Mouse (Mus musculus) myocyte (in vitro differentiated cells): ENCODE data around the gene Bcar3. TPM values are rescaled to one million over a fixed set of nuclear protein-coding genes. Genes with fewer than 3 reads are reported as not detected.

Experiments
- H3K27me3 ChIP-seq: one replicate; pipeline ENCODE4 v1.6.1; 2011; ENCODE audit not compliant: control insufficient read depth, insufficient read depth, insufficient read length
- H3K36me3 ChIP-seq: one replicate; pipeline ENCODE4 v1.6.1; 2011; ENCODE audit not compliant: control insufficient read depth, insufficient read depth
- H3K4me2 ChIP-seq: one replicate; pipeline ENCODE4 v1.6.1; 2011; ENCODE audit warnings: low read depth, control low read depth
- H3K4me3 ChIP-seq: one replicate; pipeline ENCODE4 v1.5.1; 2011; ENCODE audit warnings: mild to moderate bottlenecking, control low read depth, moderate library complexity
- H3K79me2 ChIP-seq: one replicate; pipeline ENCODE4 v1.6.1; 2011; ENCODE audit not compliant: control insufficient read depth, insufficient read depth
- H3ac ChIP-seq: one replicate; pipeline ENCODE4 v1.6.1; 2011; ENCODE audit not compliant: control insufficient read depth, insufficient read length
- CEBPB ChIP-seq: IDR thresholded peaks from 2 replicates; pipeline ENCODE4 v1.6.1; 2011; ENCODE audit warnings: mild to moderate bottlenecking, moderate library complexity; ENCODE audit not compliant: poor library complexity, insufficient read depth, severe bottlenecking
- E2F4 ChIP-seq: IDR thresholded peaks from one replicate; pipeline ENCODE4 v1.6.1; 2011; ENCODE audit warnings: mild to moderate bottlenecking, control low read depth, moderate library complexity; ENCODE audit not compliant: insufficient read depth
- MAX ChIP-seq: IDR thresholded peaks from one replicate; pipeline ENCODE4 v1.6.1; 2011; ENCODE audit warnings: low read depth, mild to moderate bottlenecking, control low read depth
- MYOD1 ChIP-seq, 3 experiments: IDR thresholded peaks; one replicate each; pipeline ENCODE4 v1.6.1; 2011; ENCODE audit warnings: control low read depth in 2 of 3, low read depth in 2 of 3, mild to moderate bottlenecking in 2 of 3, moderate library complexity in 1 of 3; ENCODE audit not compliant: insufficient read length in 2 of 3, control insufficient read depth in 1 of 3
- MYOG ChIP-seq, 3 experiments: IDR thresholded peaks; one replicate each; pipeline ENCODE4 v1.6.1; 2011; ENCODE audit warnings: control low read depth in 2 of 3, low read depth in 2 of 3, mild to moderate bottlenecking in 2 of 3; ENCODE audit not compliant: insufficient read length in 2 of 3, control insufficient read depth in 1 of 3, insufficient read depth in 1 of 3
- POLR2A ChIP-seq: IDR thresholded peaks from one replicate; pipeline ENCODE4 v1.6.1; 2011; ENCODE audit warnings: low read depth, mild to moderate bottlenecking, control low read depth, moderate library complexity; ENCODE audit not compliant: insufficient read length
- POLR2AphosphoS2 ChIP-seq: IDR thresholded peaks from one replicate; pipeline ENCODE4 v1.6.1; 2011; ENCODE audit warnings: low read depth, control low read depth; ENCODE audit not compliant: insufficient read length
- REST ChIP-seq: IDR thresholded peaks from one replicate; pipeline ENCODE4 v1.6.1; 2011; ENCODE audit warnings: mild to moderate bottlenecking, control low read depth, moderate library complexity; ENCODE audit not compliant: insufficient read depth, insufficient read length
- SRF ChIP-seq: IDR thresholded peaks from one replicate; pipeline ENCODE4 v1.6.1; 2011; ENCODE audit warnings: low read depth; ENCODE audit not compliant: control insufficient read depth, insufficient read length
- TCF12 ChIP-seq: IDR thresholded peaks from one replicate; pipeline ENCODE4 v1.6.1; 2011; ENCODE audit warnings: mild to moderate bottlenecking, control low read depth; ENCODE audit not compliant: poor library complexity, insufficient read depth, severe bottlenecking
- TCF3 ChIP-seq: IDR thresholded peaks from one replicate; pipeline ENCODE4 v1.6.1; 2011; ENCODE audit warnings: low read depth, control low read depth; ENCODE audit not compliant: insufficient read length
- USF1 ChIP-seq: IDR thresholded peaks from one replicate; pipeline ENCODE4 v1.6.1; 2011; ENCODE audit warnings: low read depth, mild to moderate bottlenecking, control low read depth, moderate library complexity
- polyA plus RNA-seq: library from polyadenylated mRNA; unstranded; fragments of >200 nt; fragmentation: generic; extraction: Trizol; gene quantifications from one replicate; pipeline ENCODE4 v1.2.1, GENCODE M21; 2012; ENCODE audit warnings: missing spikeins

Bcar3 gene
- polyA plus RNA-seq, 1 experiment = 21.4 TPM

GRCm38 (mm10) chr3:122423643-122424042 lies 129.7 kb downstream of the Bcar3 start:
- peaks cover 15% of the 10 kb centered on the region for H3K36me3 ChIP-seq
- H3K4me2 ChIP-seq = no peak overlapping the region
- TF ChIP-seq SRF = no peak
- TF ChIP-seq POLR2AphosphoS2 = no peak
- TF ChIP-seq TCF3 = no peak
- TF ChIP-seq TCF12 = no peak
- no peak for TF ChIP-seq MYOG (IDR thresholded peaks at IDR 0.05; ENCODE audit: control insufficient read depth in 1 of 3, insufficient read depth in 1 of 3, insufficient read length in 2 of 3, low read depth in 2 of 3)
- TF ChIP-seq POLR2A = no peak
- no peak for TF ChIP-seq USF1
- TF ChIP-seq REST = no peak
- TF ChIP-seq E2F4 = no peak
- no peak for TF ChIP-seq MAX
- TF ChIP-seq CEBPB = no peak
- TF ChIP-seq MYOD1 (IDR thresholded peaks at IDR 0.05; ENCODE audit: control insufficient read depth in 1 of 3, insufficient read length in 2 of 3, low read depth in 2 of 3) = no peak

GRCm38 (mm10) chr3:122428325-122428821 lies 134.4 kb downstream of the Bcar3 start:
- Histone ChIP-seq H3ac (no peak overlapping the region), H3K27me3 (no peaks in the 10 kb centered on the region), H3K79me2 (peaks cover 73% of the 10 kb centered on the region), H3K36me3 (peaks cover 15% of the 10 kb centered on the region), H3K4me2 (no peak overlapping the region), H3K4me3 (no peak overlapping the region)
- TF ChIP-seq TCF3 = no peak
- no peak for TF ChIP-seq MAX
- no peak for TF ChIP-seq POLR2A
- no peak for TF ChIP-seq REST
- TF ChIP-seq MYOG (IDR thresholded peaks at IDR 0.05; ENCODE audit: control insufficient read depth in 1 of 3, insufficient read depth in 1 of 3, insufficient read length in 2 of 3, low read depth in 2 of 3) = no peak
- no peak for TF ChIP-seq SRF
- no peak for TF ChIP-seq TCF12
- no peak for TF ChIP-seq E2F4
- TF ChIP-seq POLR2AphosphoS2 = no peak
- no peak for TF ChIP-seq MYOD1 (IDR thresholded peaks at IDR 0.05; ENCODE audit: control insufficient read depth in 1 of 3, insufficient read length in 2 of 3, low read depth in 2 of 3)

More at GRCm38 (mm10) chr3:122423643-122424042, 129.7 kb downstream of the Bcar3 start:
- Histone ChIP-seq H3K4me3 (no peak overlapping the region), H3K27me3 (no peaks in the 10 kb centered on the region), H3ac (no peak overlapping the region), H3K79me2 (peaks cover 80% of the 10 kb centered on the region)

- H3K27me3 ChIP-seq = no peaks in the 10 kb centered on the region
These were observed 137.0 kb downstream of the Bcar3 start for GRCm38 (mm10) chr3:122430780-122431497.

GRCm38 (mm10) chr3:122432811-122433406 lies 139.0 kb downstream of the Bcar3 start:
- TF ChIP-seq TCF3 (no peak), TCF12 (no peak), MYOG (IDR thresholded peaks at IDR 0.05; ENCODE audit: control insufficient read depth in 1 of 3, insufficient read depth in 1 of 3, insufficient read length in 2 of 3, low read depth in 2 of 3) (no peak), USF1 (no peak)
- Histone ChIP-seq H3K36me3 (peaks cover 2% of the 10 kb centered on the region), H3K4me3 (no peak overlapping the region), H3K79me2 (peaks cover 76% of the 10 kb centered on the region), H3K4me2 (peak overlapping the region; percentile 65), H3ac (no peak overlapping the region), H3K27me3 (no peaks in the 10 kb centered on the region)

More at GRCm38 (mm10) chr3:122430780-122431497, 137.0 kb downstream of the Bcar3 start:
- Histone ChIP-seq H3K79me2 (peaks cover 74% of the 10 kb centered on the region), H3K4me3 (no peak overlapping the region), H3K4me2 (peak overlapping the region; percentile 65), H3K36me3 (peaks cover 15% of the 10 kb centered on the region), H3ac (no peak overlapping the region)
- TF ChIP-seq TCF3 (peak; percentile 20), TCF12 (peak; percentile 59), SRF (no peak), USF1 (no peak), REST (no peak), MYOD1 (IDR thresholded peaks at IDR 0.05; ENCODE audit: control insufficient read depth in 1 of 3, insufficient read length in 2 of 3, low read depth in 2 of 3) (peak in 2 of 3 experiments; percentile 83 to 90), MAX (no peak), POLR2AphosphoS2 (no peak), POLR2A (no peak), E2F4 (no peak), MYOG (IDR thresholded peaks at IDR 0.05; ENCODE audit: control insufficient read depth in 1 of 3, insufficient read depth in 1 of 3, insufficient read length in 2 of 3, low read depth in 2 of 3) (peak in 1 of 3 experiments; percentile 72), CEBPB (peak; percentile 61; the same call in 1 of the 2 replicates)
